Mouse (Mus musculus): Measurements from ENCODE around the gene Smarce1. TPM values are rescaled to one million over a fixed set of nuclear protein-coding genes. Genes with fewer than 3 reads are reported as not detected.

Smarce1 gene
- polyA plus RNA-seq, 1 experiment from 2014 or later: 154 TPM

GRCm38 (mm10) chr11:99177925-99178198, 53.0 kb downstream of the Smarce1 start:
- no peaks in the 10 kb centered on the region for H3K36me3 ChIP-seq (ENCODE audit: insufficient read depth, low read length)
- ATAC-seq (replicated peaks; ENCODE audit: low FRiP score, low read depth) (no peak), DNase-seq (ENCODE audit: low spot score) (no peak)
- H3K9me3 ChIP-seq (replicated peaks; ENCODE audit: low read length): no peaks in the 10 kb centered on the region
- no peaks in the 10 kb centered on the region for H3K27me3 ChIP-seq (ENCODE audit: insufficient read depth, low read length)
- H3K27ac ChIP-seq: no peak overlapping the region
- H3K4me3 ChIP-seq (replicated peaks; ENCODE audit: low read depth, low read length): no peak overlapping the region
- H3K4me1 ChIP-seq (replicated peaks; ENCODE audit: insufficient read depth, low read length): no peaks in the 10 kb centered on the region
- H3K4me2 ChIP-seq (ENCODE audit: low read length): no peak overlapping the region
- H3K9ac ChIP-seq (ENCODE audit: low read depth, low read length): no peak overlapping the region
- WGBS: 100% methylated on average over 1 of the region's 3 CpGs
- no peak for TF ChIP-seq CTCF (IDR thresholded peaks at IDR 0.05; ENCODE audit: low read depth)

GRCm38 (mm10) chr11:99177054-99177924, 53.5 kb downstream of the Smarce1 start:
- Histone ChIP-seq H3K4me1 (replicated peaks; ENCODE audit: insufficient read depth, low read length) (no peaks in the 10 kb centered on the region), H3K27ac (no peak overlapping the region), H3K4me2 (ENCODE audit: low read length) (no peak overlapping the region), H3K9ac (ENCODE audit: low read depth, low read length) (no peak overlapping the region), H3K27me3 (ENCODE audit: insufficient read depth, low read length) (no peaks in the 10 kb centered on the region), H3K36me3 (ENCODE audit: insufficient read depth, low read length) (no peaks in the 10 kb centered on the region), H3K9me3 (replicated peaks; ENCODE audit: low read length) (no peaks in the 10 kb centered on the region), H3K4me3 (replicated peaks; ENCODE audit: low read depth, low read length) (no peak overlapping the region)
- DNase-seq (ENCODE audit: low spot score) (no peak), ATAC-seq (replicated peaks; ENCODE audit: low FRiP score, low read depth) (no peak)
- no peak for TF ChIP-seq CTCF (IDR thresholded peaks at IDR 0.05; ENCODE audit: low read depth)
- 56% methylated on average over 5 of the region's 5 CpGs for WGBS

- WGBS: 78% methylated on average over 4 of the region's 4 CpGs
- H3K9ac ChIP-seq (ENCODE audit: low read depth, low read length): no peak overlapping the region
- no peaks in the 10 kb centered on the region for H3K4me1 ChIP-seq (replicated peaks; ENCODE audit: insufficient read depth, low read length)
- H3K9me3 ChIP-seq (replicated peaks; ENCODE audit: low read length): no peaks in the 10 kb centered on the region
- no peaks in the 10 kb centered on the region for H3K27me3 ChIP-seq (ENCODE audit: insufficient read depth, low read length)
- no peak overlapping the region for H3K4me3 ChIP-seq (replicated peaks; ENCODE audit: low read depth, low read length)
- DNase-seq (ENCODE audit: low spot score) (no peak), ATAC-seq (replicated peaks; ENCODE audit: low FRiP score, low read depth) (no peak)
- peak; percentile 33; the same call in 1 of the 2 replicates for TF ChIP-seq CTCF (IDR thresholded peaks at IDR 0.05; ENCODE audit: low read depth)
- H3K36me3 ChIP-seq (ENCODE audit: insufficient read depth, low read length): no peaks in the 10 kb centered on the region
- H3K27ac ChIP-seq: no peak overlapping the region
- H3K4me2 ChIP-seq (ENCODE audit: low read length): no peak overlapping the region
Observed at GRCm38 (mm10) chr11:99172002-99172401, 58.8 kb downstream of the Smarce1 start.

DNA sequence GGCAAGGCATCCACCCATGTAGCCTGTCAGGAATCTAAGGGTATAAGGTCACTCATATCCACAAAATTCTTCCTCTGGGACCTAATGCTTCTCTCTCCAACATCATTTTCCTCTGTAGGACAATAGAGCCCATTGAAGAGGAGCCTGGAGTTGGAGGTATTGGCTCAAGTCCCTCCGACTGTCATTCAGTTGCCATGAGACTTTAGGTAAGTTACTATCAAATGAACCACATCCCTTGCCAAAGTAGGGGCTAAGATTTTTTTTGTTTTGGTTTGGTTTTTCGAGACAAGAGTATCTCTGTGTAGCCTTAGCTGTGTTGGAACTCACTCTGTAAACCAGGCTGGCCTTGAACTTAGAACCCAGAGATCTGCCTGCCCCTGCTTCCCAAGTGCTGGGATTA, 59.4 kb downstream of the Smarce1 start:
- H3K4me3 ChIP-seq (replicated peaks; ENCODE audit: low read depth, low read length): no peak overlapping the region
- ATAC-seq (replicated peaks; ENCODE audit: low FRiP score, low read depth): no peak
- no peaks in the 10 kb centered on the region for H3K9me3 ChIP-seq (replicated peaks; ENCODE audit: low read length)
- H3K4me1 ChIP-seq (replicated peaks; ENCODE audit: insufficient read depth, low read length): no peaks in the 10 kb centered on the region
- H3K4me2 ChIP-seq (ENCODE audit: low read length): no peak overlapping the region
- DNase-seq (ENCODE audit: low spot score): no peak
- no peak overlapping the region for H3K9ac ChIP-seq (ENCODE audit: low read depth, low read length)
- 81% methylated on average over 2 of the region's 2 CpGs for WGBS
- no peaks in the 10 kb centered on the region for H3K36me3 ChIP-seq (ENCODE audit: insufficient read depth, low read length)
- no peak overlapping the region for H3K27ac ChIP-seq
- H3K27me3 ChIP-seq (ENCODE audit: insufficient read depth, low read length): no peaks in the 10 kb centered on the region
- no peak for TF ChIP-seq CTCF (IDR thresholded peaks at IDR 0.05; ENCODE audit: low read depth)

GRCm38 (mm10) chr11:99170547-99171267, 60.1 kb downstream of the Smarce1 start:
- Histone ChIP-seq H3K27ac (no peak overlapping the region), H3K36me3 (ENCODE audit: insufficient read depth, low read length) (no peaks in the 10 kb centered on the region), H3K4me1 (replicated peaks; ENCODE audit: insufficient read depth, low read length) (no peaks in the 10 kb centered on the region), H3K9ac (ENCODE audit: low read depth, low read length) (no peak overlapping the region), H3K27me3 (ENCODE audit: insufficient read depth, low read length) (no peaks in the 10 kb centered on the region), H3K4me2 (ENCODE audit: low read length) (no peak overlapping the region), H3K4me3 (replicated peaks; ENCODE audit: low read depth, low read length) (no peak overlapping the region), H3K9me3 (replicated peaks; ENCODE audit: low read length) (no peaks in the 10 kb centered on the region)
- no peak for ATAC-seq (replicated peaks; ENCODE audit: low FRiP score, low read depth)
- 69% methylated on average over 12 of the region's 12 CpGs for WGBS
- no peak for TF ChIP-seq CTCF (IDR thresholded peaks at IDR 0.05; ENCODE audit: low read depth)
- no peak for DNase-seq (ENCODE audit: low spot score)

DNA sequence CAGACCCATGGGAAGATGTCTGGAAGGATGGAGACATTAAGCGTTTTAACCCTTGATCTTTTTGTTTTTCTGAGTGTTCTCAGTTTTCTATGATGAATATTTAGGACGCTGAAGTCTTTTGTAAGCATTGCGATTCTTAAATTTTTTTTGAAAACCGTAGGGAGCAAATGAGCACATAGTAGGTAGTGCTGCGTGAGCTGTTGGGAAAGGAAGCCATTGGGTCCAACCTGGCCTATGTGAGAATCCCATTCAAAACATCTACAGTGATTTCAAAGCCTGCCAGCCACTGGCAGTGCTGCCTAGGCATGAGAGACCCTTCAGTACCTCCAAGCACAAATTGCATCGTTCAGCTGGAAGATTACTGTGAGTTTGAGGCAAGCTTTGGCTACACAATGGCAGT, 60.8 kb downstream of the Smarce1 start:
- H3K27ac ChIP-seq: no peak overlapping the region
- DNase-seq (ENCODE audit: low spot score): no peak
- H3K36me3 ChIP-seq (ENCODE audit: insufficient read depth, low read length): no peaks in the 10 kb centered on the region
- ATAC-seq (replicated peaks; ENCODE audit: low FRiP score, low read depth): no peak
- H3K9me3 ChIP-seq (replicated peaks; ENCODE audit: low read length): no peaks in the 10 kb centered on the region
- no peak overlapping the region for H3K4me2 ChIP-seq (ENCODE audit: low read length)
- no peaks in the 10 kb centered on the region for H3K4me1 ChIP-seq (replicated peaks; ENCODE audit: insufficient read depth, low read length)
- 93% methylated on average over 6 of the region's 6 CpGs for WGBS
- no peak overlapping the region for H3K4me3 ChIP-seq (replicated peaks; ENCODE audit: low read depth, low read length)
- no peak overlapping the region for H3K9ac ChIP-seq (ENCODE audit: low read depth, low read length)
- no peaks in the 10 kb centered on the region for H3K27me3 ChIP-seq (ENCODE audit: insufficient read depth, low read length)
- no peak for TF ChIP-seq CTCF (IDR thresholded peaks at IDR 0.05; ENCODE audit: low read depth)
